Mouse (Mus musculus) limb, embryonic 11.5 days (tissue): ENCODE data around the gene Tmtc4. TPM values are rescaled to one million over a fixed set of nuclear protein-coding genes. Genes with fewer than 3 reads are reported as not detected.

Experiments used
- ATAC-seq: fragments of 200-750 bp; cut with Nextera tagmentation; 2 replicates; pipeline ENCODE4 v1.8.0; 2017; ENCODE audit warnings: low read depth; ENCODE audit not compliant: insufficient number of reproducible peaks, low FRiP score, low TSS enrichment
- DNase-seq: peaks from one replicate; pipeline ENCODE4 v3.0.0-alpha.2; 2015; ENCODE audit warnings: low spot score
- H3K27ac ChIP-seq: fragments of 300-500 bp; sonication (generic); replicated peaks from 2 replicates; pipeline ENCODE4 v1.5.1; 2014; ENCODE audit warnings: low read depth, mild to moderate bottlenecking, low read length
- H3K27me3 ChIP-seq: fragments of 300-500 bp; sonication (generic); 2 replicates; pipeline ENCODE4 v1.6.1; 2014; ENCODE audit warnings: mild to moderate bottlenecking, low read length, mixed read lengths; ENCODE audit not compliant: control insufficient read depth, insufficient read depth
- H3K36me3 ChIP-seq: fragments of 300-500 bp; sonication (generic); 2 replicates; pipeline ENCODE4 v1.6.1; 2014; ENCODE audit warnings: mild to moderate bottlenecking, low read length, moderate library complexity, mixed read lengths; ENCODE audit not compliant: control insufficient read depth, insufficient read depth
- H3K4me1 ChIP-seq: fragments of 300-500 bp; sonication (generic); 2 replicates; pipeline ENCODE4 v1.6.1; 2014; ENCODE audit warnings: low read length, mixed read lengths; ENCODE audit not compliant: control insufficient read depth, insufficient read depth
- H3K4me2 ChIP-seq: fragments of 300-500 bp; sonication (generic); 2 replicates; pipeline ENCODE4 v1.6.1; 2014; ENCODE audit warnings: low read depth, mild to moderate bottlenecking, moderate library complexity; ENCODE audit not compliant: severe bottlenecking
- H3K4me3 ChIP-seq: fragments of 300-500 bp; sonication (generic); 2 replicates; pipeline ENCODE4 v1.5.1; 2014; ENCODE audit warnings: low read depth, low read length
- H3K9ac ChIP-seq: fragments of 300-500 bp; sonication (generic); 2 replicates; pipeline ENCODE4 v1.6.1; 2014; ENCODE audit warnings: mild to moderate bottlenecking, low read length
- H3K9me3 ChIP-seq: fragments of 300-500 bp; sonication (generic); 2 replicates; pipeline ENCODE4 v1.6.1; 2016; ENCODE audit warnings: low read length; ENCODE audit not compliant: control insufficient read depth
- WGBS: fragments of 180-500 bp; shearing (Covaris S2); extraction: QIAGEN DNeasy Blood & Tissue Kit; methylation state at CpG from one replicate; pipeline ENCODE4 v1.1.7; 2014; 5-methylcytosine and 5-hydroxymethylcytosine counted together
- polyA plus RNA-seq: library from polyadenylated mRNA; unstranded; fragments of >200 nt; fragmentation: Nextera tagmentation; extraction: Ambion mirVana; gene quantifications from 2 replicates; pipeline ENCODE4 v1.2.1, GENCODE M21; 2014

Gene Tmtc4
- polyA plus RNA-seq, 1 experiment from 2014 or later = 31.7 TPM

DNA sequence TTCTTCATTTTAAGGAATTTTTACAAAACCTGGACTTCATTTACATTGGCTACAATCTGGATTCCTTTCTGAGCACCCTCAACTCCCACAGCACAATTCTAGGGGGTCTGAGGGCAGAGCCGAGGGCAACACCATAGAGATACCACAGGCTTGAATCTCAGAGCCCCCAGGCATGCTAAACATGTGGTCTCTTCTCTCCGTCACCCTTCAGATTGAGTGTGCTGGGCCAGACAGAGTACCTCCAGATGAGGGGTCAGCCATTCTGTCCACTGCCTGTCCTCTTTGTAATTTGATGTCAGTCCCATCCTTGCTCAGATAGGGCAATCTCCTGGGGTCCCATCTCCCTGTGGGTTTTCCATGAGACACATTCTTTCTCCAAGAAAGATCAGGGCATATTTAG is 102.1 kb downstream of the Tmtc4 start:
- no peak for DNase-seq

DNA sequence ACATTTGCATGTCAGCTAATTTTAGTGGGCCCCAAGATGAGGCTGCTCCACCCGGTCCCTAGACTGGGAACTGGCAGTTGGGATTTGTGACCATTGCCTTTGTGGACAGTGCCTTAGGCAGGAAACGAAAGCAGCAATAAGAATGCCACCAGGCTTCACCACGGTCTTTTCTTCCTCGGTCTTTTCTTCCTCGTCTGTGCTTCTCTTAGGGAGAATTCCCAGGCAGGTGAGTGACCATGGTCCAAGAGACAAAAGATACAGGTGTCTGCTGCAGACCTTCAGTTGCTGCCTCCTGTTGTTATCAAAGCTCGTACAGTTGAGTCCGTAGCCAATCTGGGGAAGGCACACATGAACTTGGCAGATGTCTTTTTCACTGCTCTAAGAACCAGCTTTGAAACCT is 103.5 kb downstream of the Tmtc4 start:
- H3K27me3 ChIP-seq = no peaks in the 10 kb centered on the region
- H3K36me3 ChIP-seq = no peaks in the 10 kb centered on the region
- H3K4me3 ChIP-seq = no peak overlapping the region
- DNase-seq (no peak), ATAC-seq (no peak)
- H3K9ac ChIP-seq = no peak overlapping the region
- H3K4me1 ChIP-seq = peaks cover 10% of the 10 kb centered on the region
- no peak overlapping the region for H3K27ac ChIP-seq
- H3K9me3 ChIP-seq = no peaks in the 10 kb centered on the region
- WGBS = 76% methylated on average over 7 of the region's 7 CpGs
- no peak overlapping the region for H3K4me2 ChIP-seq

More for the DNA sequence above, 102.1 kb downstream of the Tmtc4 start:
- H3K27me3 ChIP-seq = no peaks in the 10 kb centered on the region
- peaks cover 8% of the 10 kb centered on the region for H3K4me1 ChIP-seq
- H3K4me3 ChIP-seq = no peak overlapping the region
- no peak overlapping the region for H3K9ac ChIP-seq
- H3K9me3 ChIP-seq = no peaks in the 10 kb centered on the region
- WGBS = 50% methylated on average over 2 of the region's 2 CpGs
- 0 out of 2 replicates have a peak, but pooled peaks have one; percentile 58 for ATAC-seq
- peak overlapping the region; percentile 15; the same call in 1 of the 2 replicates for H3K27ac ChIP-seq
- H3K36me3 ChIP-seq = no peaks in the 10 kb centered on the region
- H3K4me2 ChIP-seq = no peak overlapping the region

GRCm38 (mm10) chr14:122877787-122878186 is 106.0 kb downstream of the Tmtc4 start:
- Histone ChIP-seq H3K27me3 (no peaks in the 10 kb centered on the region), H3K27ac (no peak overlapping the region), H3K4me2 (no peak overlapping the region), H3K9me3 (no peaks in the 10 kb centered on the region), H3K9ac (no peak overlapping the region), H3K4me3 (no peak overlapping the region), H3K4me1 (peaks cover 3% of the 10 kb centered on the region; the same call in 1 of the 2 replicates), H3K36me3 (no peaks in the 10 kb centered on the region)
- WGBS = 86% methylated on average over 3 of the region's 3 CpGs
- no peak for ATAC-seq
- DNase-seq = no peak

DNA sequence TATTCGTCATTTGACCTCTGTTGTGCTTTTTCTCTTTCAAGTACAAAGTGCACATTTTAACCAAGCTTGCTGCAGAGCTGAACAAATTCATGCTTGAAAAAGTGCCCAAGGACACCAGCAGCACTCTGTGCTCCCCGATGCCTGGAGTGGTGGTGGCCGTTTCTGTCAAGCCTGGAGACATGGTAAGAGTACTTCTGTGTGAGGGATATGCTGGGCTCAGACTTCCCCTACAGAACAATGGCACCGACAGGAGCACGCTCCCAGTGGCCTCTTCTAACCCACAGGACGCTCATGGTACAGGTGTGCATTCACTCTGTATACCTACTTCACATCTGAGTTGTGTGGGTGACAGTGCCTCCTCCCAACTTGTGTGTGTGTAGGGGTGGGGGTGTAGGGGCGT is 107.1 kb downstream of the Tmtc4 start:
- no peak overlapping the region for H3K4me2 ChIP-seq
- no peaks in the 10 kb centered on the region for H3K27me3 ChIP-seq
- no peak overlapping the region for H3K27ac ChIP-seq
- H3K9me3 ChIP-seq = no peaks in the 10 kb centered on the region
- H3K9ac ChIP-seq = no peak overlapping the region
- no peaks in the 10 kb centered on the region for H3K36me3 ChIP-seq
- ATAC-seq = no peak
- WGBS = 72% methylated on average over 7 of the region's 7 CpGs
- DNase-seq = no peak
- H3K4me3 ChIP-seq = no peak overlapping the region
- H3K4me1 ChIP-seq = peaks cover 5% of the 10 kb centered on the region; the same call in 1 of the 2 replicates

GRCm38 (mm10) chr14:122876163-122876562 is 107.7 kb downstream of the Tmtc4 start:
- Histone ChIP-seq H3K27ac (no peak overlapping the region), H3K4me1 (0 out of 2 replicates have a peak, but pooled peaks cover 5% of the 10 kb centered on the region), H3K4me3 (no peak overlapping the region), H3K36me3 (no peaks in the 10 kb centered on the region), H3K4me2 (no peak overlapping the region), H3K9me3 (no peaks in the 10 kb centered on the region), H3K27me3 (no peaks in the 10 kb centered on the region), H3K9ac (no peak overlapping the region)
- ATAC-seq (no peak), DNase-seq (peak; percentile 82)
- WGBS = 4% methylated on average over 6 of the region's 6 CpGs

DNA sequence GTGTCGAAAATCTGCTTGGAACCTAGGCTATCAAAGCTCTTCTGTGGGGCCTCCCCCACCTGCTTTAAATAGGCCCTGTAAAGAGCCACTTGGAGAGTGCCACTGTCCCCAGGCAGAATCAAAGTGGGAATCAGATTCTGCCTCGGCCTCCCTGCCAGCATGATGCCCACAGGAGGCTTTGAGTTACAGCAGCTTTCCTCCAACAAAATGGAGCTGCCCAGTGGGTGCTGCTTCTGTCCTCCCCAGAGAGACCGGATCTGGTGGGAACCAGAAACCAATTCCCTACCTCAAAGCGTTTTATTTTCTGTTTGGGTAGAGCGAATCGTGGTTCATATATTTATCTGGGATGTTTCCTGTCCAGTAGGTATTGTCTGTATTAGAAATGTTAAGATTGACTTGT is 108.2 kb downstream of the Tmtc4 start:
- no peaks in the 10 kb centered on the region for H3K27me3 ChIP-seq
- no peaks in the 10 kb centered on the region for H3K9me3 ChIP-seq
- no peak overlapping the region for H3K4me3 ChIP-seq
- no peak overlapping the region for H3K9ac ChIP-seq
- WGBS = 47% methylated on average over 6 of the region's 6 CpGs
- no peak overlapping the region for H3K4me2 ChIP-seq
- H3K36me3 ChIP-seq = no peaks in the 10 kb centered on the region
- 0 out of 2 replicates have a peak, but pooled peaks cover 9% of the 10 kb centered on the region for H3K4me1 ChIP-seq
- H3K27ac ChIP-seq = no peak overlapping the region
- ATAC-seq (no peak), DNase-seq (no peak)

GRCm38 (mm10) chr14:122875056-122875455 is 108.8 kb downstream of the Tmtc4 start:
- H3K36me3 ChIP-seq = no peaks in the 10 kb centered on the region
- WGBS = 58% methylated on average over 8 of the region's 8 CpGs
- no peaks in the 10 kb centered on the region for H3K9me3 ChIP-seq
- H3K9ac ChIP-seq = no peak overlapping the region
- no peak overlapping the region for H3K4me3 ChIP-seq
- no peak overlapping the region for H3K4me2 ChIP-seq
- H3K27ac ChIP-seq = no peak overlapping the region
- DNase-seq (no peak), ATAC-seq (no peak)
- no peaks in the 10 kb centered on the region for H3K27me3 ChIP-seq
- H3K4me1 ChIP-seq = 0 out of 2 replicates have a peak, but pooled peaks cover 10% of the 10 kb centered on the region

GRCm38 (mm10) chr14:122872612-122873011 is 111.2 kb downstream of the Tmtc4 start:
- Histone ChIP-seq H3K36me3 (no peaks in the 10 kb centered on the region), H3K4me1 (0 out of 2 replicates have a peak, but pooled peaks cover 10% of the 10 kb centered on the region), H3K4me3 (no peak overlapping the region), H3K27ac (no peak overlapping the region), H3K27me3 (no peaks in the 10 kb centered on the region), H3K9ac (no peak overlapping the region), H3K9me3 (no peaks in the 10 kb centered on the region), H3K4me2 (no peak overlapping the region)
- DNase-seq = no peak
- 77% methylated on average over 6 of the region's 6 CpGs for WGBS
- ATAC-seq = no peak
